Mouse (Mus musculus) adrenal gland, postnatal 25 days (tissue): ENCODE measurements around the gene Fstl4. TPM values are rescaled to one million over a fixed set of nuclear protein-coding genes. Genes with fewer than 3 reads are reported as not detected.

Source experiments
- DNase-seq: peaks from one replicate; pipeline ENCODE4 v3.0.0; 2021; ENCODE audit warnings: mixed read lengths
- long read RNA-seq: library from polyadenylated mRNA; stranded (forward); transcript quantifications from one replicate; pipeline ENCODE4 v2.0.0, GENCODE M21; 2021
- total RNA-seq: library from RNA; stranded (reverse); gene quantifications from 2 replicates; pipeline ENCODE4 v1.2.3, GENCODE M21; 2021

Gene Fstl4
- total RNA-seq, result 0.52 and 0.91 TPM in 2 replicates
- long read RNA-seq, full-length matches to known transcripts, result 3 of 4 reads
- long read RNA-seq, partial matches to known transcripts, result 0 of 4 reads
- long read RNA-seq, other reads (novel, unspliced or antisense), result 1 of 4 reads

DNA sequence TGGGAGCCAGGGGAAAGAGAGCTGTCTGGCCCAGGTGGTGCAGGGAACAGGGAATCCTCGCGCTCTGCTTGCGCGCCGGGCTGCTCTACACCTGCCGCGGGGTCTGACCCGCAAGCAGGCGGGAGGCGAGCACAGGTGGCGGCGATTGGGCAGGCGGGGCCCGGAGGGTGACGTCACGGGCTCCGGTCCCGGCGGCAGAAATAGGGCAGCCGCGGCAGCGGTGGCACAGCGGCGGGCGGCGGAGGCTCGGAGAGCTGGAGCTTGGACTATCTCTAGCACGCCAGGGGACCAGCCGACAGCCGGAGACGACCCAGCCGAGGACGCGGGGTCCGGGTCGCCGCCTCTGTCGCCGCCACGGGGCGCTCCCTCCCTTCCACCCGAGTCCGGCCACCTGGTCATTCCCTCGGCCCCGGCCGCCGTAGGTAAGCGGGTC, at the start of gene Fstl4:
Fstl4 (plus strand) TSS at position 174 of the 433 bp plus-strand sequence.
- peak; percentile 60 for DNase-seq

DNA sequence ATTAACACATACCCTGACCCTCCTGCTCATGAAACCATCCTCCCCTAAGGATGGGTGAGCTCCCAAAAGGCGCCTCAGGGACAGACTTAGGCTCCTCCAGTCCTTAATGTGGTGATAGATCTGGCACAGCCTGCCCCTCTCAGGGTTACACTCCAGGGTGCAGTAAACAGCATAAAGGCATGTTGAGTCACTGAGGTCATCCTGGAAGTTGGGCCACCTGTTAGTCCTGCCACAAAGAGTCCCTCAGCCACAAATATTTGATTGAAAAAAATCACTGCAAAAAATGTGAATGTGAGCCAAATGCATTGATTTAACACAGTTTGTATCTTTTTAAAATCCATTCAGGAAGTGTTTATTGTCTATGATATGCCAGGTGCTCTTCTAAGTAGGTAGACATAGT, 45.9 kb upstream of the Fstl4 start:
- no peak for DNase-seq

DNA sequence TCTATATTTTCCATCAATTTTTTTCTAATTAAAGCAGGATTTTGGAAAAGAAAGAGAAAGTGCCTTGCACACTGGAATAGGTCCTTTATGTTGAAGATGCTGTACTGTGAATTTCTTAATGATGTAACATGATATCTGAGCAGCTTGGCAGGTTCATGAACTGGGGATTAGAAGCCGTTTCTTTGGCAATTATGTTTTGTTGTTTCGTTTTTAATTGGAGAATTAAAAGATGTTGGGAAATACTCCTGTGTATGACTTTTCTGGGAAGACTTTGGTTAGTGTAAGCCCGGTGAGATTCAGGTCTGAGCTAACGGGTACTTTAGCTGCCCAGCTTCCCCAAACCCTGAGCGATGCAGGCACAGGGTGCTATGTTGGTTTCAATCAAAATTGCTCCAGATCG, 43.3 kb upstream of the Fstl4 start:
- DNase-seq, result no peak

DNA sequence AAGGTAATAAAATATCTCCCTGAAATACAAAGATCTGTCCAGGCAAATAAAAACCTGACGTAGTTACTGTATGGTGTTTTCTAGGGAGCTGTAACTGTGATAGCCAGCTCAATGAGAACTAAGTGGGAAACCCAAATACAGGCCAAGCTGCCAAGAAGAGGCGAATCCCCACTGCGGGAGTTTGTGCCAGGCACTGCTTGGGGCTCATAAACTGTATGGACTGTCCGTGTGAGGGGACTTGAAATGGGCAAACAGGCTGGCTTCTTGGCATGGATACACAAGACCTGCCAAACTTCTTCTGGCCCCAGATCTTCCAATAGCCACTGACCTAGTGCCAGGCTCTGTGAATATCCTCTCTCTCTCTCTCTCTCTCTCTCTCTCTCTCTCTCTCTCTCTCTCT, 41.7 kb upstream of the Fstl4 start:
- no peak for DNase-seq

DNA sequence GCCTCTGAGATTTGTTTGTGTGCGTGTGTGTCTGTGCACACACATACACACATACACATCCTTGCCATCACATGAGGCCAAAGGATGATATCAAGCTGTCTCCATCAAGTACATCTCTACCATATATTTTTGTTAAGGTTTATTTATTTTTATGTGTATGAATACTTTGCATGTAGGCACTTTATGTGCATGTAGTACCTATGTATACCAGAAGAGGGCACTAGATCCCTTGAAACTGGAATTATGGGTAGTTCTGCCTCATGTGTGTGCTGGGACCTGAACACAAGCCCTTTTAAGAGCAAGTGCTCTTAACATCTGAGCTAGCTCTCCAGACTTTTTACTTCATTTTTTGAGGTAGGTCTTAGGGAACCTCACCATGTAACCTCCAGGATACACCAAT, 38.4 kb upstream of the Fstl4 start:
- no peak for DNase-seq

DNA sequence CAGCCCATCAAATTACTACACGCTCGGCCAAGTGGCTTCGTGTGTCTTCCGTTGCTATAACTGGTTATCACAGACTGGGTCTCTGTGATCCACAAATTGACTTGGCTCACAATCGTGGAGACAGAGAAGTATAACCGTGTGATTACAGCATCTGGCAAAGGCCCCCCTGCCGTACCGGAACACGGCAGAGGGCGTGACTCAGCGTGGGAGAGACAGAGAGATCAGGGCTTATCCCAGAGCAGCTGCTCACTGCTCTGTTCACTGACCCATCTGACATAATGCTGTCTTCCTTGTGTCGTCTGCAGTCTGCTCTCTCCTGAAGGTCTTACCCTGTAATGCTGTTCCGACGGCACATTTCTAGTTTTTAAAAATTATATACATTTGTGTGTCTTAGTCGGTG, 36.0 kb upstream of the Fstl4 start:
- no peak for DNase-seq

DNA sequence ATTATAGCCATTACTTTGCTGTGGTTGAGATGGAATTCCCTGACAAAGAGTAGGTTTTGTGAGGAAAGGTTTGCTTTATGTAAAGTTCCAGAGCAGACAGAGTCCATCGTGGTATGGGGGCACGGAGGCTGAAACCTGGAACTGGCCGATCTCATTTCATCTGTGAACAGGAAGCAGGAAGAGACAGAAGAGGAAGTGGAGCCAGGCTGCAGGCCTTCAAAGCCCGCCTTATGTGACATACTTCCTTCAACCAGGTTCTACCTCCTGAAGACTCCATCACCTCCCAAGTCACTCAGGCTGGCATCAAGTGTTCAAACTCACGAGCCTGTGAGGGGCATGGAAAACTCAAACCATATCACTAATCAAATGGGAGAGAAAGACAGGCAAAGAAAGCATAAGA, 34.5 kb upstream of the Fstl4 start:
- DNase-seq, result no peak

DNA sequence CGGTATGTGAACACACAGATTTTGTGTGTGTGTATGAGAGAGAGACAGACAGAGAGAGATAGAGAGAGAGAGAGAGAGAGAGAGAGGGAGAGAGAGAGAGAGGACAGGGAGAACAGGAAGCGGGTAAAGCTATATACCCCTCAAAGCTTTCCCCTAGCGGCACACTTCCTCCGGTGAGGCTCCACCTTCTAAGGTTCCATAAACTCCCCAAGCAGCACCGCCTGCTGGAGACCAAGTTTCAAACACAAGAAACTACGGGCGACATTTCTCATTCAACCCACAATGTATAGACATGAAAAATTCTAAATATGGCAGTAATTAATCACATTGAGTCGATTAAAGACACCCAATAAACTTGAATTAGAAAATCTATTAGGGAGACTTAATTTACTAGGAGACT, 32.5 kb upstream of the Fstl4 start:
- no peak for DNase-seq

DNA sequence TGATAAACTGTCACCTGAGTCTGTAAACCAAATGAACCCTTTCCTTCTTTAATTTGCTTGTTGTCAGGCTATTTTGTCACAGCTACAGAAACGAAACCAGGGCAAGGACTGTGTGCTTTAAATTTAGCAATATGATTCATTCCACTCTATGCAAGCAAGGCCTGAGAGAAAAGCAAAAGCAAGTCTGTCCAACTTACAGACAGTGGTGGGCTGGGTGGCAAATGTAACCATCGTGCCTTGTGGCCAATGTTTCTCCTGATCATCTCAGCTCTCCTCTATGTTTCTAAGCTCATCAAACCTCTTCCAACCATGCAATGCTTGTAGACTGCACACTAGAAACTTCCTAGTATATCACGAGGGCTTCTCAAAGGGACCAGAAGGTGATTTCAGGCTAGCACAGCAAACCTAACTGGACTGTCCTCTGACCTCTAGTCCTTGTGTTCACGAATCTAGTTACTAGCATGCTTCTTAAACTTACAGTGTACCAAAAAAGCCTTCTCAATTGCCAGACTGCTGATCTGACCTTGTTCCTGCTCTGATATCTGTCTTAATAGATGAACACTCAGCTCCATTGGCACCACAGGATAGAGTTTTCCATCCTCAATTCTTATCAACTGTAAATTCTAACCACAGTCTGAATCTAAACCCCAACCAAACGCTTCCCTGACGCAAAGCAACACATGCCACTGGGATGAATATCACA, 29.8 kb upstream of the Fstl4 start:
- no peak for DNase-seq

DNA sequence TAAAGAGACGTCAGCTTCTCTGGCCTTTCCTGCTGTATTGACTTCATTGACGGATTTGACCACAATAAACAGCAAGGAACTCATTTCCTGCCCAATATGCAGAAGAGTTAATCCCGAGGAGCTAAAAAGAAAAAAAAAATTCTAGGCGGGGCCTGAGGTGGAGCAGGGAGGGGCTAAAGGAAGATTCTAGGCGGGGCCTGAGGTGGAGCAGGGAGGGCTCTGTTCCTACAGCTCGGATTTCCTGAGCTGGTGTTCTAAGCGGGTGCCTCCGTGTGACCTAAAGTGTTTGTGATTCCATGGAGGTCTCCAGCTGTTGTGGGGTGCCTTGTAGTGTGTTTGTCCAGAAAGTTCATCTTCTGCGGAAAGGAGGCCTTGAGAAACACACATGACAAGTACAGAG, 25.2 kb upstream of the Fstl4 start:
- no peak for DNase-seq

DNA sequence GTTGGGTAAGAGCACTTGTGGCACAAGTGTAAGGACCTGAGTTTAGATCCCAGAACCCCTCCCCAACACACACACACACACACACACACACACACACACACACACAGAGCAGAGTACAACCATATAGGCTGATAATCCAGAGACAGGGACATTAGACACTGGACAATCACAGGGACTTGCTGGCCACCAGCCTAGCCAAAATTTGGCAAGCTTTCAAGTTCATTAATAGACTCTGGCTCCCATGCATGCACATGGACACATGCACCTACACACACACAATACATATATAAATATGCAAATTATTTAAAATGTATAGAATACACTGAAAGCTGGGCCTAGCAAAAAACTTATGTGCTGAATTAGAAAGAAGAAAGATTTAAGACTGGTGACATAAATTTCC, 24.0 kb upstream of the Fstl4 start:
- no peak for DNase-seq

DNA sequence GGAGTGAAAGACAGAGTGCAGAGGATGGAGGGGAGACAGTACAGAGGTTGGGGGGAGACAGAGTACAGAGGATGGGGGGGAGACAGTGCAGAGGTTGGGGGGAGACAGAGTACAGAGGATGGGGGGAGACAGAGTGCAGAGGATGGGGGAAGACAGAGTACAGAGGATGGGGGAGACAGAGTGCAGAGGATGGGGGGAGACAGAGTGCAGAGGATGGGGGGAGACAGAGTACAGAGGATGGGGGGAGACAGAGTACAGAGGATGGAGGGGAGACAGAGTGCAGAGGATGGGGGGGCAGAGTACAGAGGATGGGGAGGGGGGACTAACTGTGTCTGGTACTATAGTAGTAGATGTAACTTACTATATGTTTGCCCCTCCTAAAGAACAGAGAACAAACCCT, 20.5 kb upstream of the Fstl4 start:
- no peak for DNase-seq

DNA sequence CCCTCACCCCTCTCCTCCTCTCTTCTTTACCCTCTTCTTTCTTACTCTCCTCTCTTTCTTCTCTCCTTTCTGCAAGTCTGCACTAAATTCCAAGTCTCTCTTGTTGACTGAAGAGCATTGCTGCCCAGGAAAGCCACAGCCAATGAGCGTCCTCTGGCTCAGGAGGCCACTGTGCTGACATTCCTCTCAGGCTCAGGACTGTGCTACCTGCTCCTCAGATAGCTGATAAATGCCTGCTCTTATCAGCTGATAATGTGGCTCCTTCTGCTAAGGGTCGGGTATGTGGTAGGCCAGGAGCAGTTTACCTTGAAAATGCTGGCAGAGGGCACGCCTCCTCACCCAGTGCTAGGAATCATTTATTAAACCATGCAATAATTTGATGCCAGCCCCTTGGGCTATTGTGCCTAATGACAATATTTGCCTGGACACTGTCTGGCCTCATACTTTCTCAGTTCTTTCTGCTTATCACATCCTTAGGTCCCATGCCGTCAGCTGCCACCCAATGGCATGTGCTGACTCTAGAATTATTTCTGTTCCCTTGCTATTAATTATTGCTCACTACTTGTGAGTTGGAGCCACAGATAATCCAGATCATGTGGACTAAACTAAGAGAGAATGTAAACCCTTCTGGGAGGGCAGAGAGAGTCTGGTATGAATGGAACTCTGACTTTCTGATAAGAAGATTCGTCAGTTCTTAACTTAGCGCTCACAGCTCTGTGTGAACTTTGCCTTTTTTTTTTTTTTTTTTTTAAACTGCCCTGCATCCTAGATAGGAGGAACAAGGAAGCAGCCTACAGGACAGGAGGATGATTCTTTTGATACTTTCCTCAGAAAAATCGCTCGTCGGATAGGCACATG, 19.6 kb upstream of the Fstl4 start:
- no peak for DNase-seq

DNA sequence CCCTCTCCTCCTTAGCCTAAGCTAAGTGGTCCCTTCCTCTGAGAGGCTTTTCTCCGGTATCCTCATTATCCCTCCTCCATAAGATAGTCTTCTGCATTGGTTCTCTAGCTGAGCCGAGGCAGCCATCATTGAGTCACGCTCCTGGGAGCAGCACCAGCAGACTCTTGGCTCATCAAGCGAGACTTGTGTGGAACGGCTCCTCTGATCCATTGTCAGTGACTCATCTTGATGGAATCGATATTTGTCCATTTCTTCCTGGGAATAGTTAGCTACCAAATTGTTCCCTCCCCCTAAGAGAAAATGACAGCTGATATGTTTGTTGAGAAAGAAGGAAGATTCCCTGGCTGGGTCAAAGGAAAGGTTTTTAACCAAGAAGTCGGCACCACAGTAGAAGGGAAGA, 17.2 kb upstream of the Fstl4 start:
- no peak for DNase-seq

DNA sequence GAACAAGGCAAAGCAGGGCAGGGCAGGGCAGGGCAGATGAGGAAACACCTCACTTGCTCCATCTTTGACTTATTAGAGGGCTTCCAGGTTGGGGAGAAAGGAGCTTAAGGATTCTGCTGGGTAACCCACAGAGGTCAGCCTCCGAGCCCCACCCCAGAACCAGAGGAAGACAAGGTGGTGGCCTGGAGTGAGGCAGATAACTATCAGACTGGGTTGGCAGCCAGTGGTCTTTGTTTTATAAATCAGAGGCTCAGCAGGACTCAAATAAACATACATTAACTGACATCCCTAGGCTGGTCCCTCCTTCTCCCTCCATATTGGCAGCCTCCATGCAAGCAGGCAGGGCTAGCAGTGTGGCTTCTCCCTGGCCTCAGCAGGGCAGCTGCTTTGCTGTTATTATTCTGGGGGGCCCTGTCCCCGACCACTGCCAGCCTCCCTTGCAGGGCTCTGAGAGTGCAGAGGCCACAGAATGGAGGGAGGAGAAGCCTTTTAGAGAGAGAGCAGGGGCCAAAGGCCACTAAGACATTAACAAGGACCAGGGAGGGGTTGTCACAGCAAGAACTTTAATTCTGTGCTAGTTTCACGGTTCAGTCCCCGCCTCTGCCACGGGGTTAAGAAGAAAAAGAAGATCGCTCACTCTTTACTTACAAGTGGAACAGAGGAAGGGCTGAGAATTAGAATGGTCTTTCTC, 16.5 kb upstream of the Fstl4 start:
- no peak for DNase-seq

DNA sequence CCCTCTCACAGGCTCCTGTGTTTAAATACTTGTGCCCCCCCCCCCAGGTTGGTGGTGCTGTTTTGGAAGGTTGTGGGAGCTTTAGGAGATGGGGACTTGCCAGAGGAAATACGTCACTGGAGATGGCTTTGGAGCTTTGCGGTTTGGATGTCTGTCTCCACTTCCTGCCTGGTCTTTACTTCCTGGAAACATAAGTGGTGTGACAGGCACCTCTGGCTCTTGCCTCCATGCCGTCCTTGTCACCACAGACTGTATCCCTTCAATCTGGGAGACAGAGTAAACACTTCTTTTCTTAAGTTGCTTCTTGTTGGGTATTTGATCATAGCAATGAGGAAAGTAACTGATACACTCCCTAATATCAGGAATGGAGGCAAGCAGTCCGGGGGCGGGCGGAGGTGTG, 14.4 kb upstream of the Fstl4 start:
- DNase-seq, result no peak

DNA sequence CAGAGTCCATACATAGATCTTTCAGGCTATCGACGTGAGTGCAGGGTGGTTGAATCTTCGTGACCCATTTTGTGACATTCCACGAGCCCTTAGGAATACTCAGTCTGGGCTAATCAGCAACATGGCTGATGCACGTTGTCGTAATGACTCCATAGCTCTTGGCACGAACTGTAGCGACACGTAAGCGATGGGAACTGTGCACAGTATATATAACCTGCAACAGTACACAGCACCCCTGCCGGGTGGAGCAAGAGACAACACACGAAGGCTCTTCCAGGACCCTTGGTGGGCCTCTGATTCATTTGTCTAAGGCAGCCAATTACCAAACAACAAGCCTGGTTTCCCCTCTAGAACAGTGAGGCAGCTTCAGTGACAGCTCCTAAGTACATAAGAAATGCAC, 11.9 kb upstream of the Fstl4 start:
- no peak for DNase-seq

DNA sequence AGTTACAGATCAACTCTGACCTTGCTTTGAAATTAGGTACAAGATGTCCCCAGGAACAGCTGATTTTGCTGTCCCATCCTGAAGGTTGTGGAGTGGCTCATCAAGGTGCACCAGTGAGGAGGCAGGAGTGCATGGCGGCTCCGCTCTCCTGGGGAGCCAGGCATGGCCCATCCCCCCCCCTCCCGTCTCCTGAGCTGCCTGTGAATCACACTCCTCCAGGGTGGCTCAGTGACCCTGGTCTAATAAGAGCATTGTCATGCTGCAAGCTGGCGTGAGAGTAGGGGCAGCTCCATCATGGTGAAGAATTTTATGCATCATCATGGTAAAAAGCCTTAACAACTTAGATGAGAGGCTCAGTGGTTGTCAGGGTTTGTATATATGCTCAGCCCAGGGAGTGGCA, 11.2 kb upstream of the Fstl4 start:
- DNase-seq, result no peak

DNA sequence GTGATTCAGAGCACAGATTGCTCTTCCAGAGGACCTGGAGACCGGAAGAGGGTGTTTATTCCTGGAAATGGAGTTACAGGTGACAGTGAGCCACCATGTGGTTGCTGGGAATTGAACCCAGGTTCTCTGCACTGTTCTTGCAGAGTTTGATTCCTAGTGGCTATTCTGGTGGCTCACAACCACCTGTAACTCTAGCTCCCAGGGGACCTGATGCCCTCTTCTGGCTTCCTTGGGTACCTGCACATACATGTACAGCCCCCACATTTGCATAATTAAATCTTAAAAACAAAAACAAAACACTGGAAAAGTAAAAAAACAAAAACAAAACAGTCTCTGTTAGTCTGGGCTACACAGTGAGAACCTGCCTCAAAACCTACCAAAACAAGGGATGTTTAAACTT, 2.6 kb upstream of the Fstl4 start:
- no peak for DNase-seq

DNA sequence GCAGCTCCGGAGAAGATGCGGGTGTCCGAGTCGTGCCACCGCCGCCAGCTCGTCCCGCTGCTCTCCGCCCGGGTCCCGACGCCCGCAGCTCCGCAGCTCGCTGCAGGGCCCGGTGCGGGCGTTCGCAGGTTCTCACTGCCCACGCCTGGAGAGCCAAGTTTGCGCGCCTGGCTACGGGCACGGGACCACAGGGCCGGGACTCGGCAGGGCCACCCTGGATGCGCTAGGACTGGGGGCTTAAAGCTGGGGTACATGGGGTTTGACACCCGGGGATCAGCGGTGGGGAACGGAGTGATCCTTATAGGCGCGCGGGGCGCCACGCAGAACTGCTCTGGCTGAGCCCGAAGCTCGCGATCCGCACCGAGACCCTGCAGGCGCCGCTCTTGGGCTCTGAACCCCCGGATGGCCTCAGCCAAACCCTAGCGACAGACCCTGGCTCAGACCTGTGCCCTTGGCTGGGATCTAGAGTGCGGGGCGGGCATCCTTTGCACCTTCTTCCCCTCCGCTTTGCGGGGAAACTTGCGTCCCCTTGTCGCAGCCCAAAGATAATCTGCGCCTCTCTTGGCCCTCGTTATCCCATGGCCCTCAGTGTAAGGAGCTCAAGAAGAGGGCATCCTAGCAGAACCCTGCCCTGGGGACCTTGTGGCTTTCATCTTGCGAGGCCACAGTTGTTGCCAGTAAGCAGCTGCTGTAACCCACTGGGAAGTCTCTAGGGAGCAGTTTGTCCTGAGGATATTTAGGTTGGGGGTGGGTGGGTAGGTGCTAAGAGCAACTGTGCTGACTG, 652 bp downstream of the Fstl4 start:
- DNase-seq, result no peak

DNA sequence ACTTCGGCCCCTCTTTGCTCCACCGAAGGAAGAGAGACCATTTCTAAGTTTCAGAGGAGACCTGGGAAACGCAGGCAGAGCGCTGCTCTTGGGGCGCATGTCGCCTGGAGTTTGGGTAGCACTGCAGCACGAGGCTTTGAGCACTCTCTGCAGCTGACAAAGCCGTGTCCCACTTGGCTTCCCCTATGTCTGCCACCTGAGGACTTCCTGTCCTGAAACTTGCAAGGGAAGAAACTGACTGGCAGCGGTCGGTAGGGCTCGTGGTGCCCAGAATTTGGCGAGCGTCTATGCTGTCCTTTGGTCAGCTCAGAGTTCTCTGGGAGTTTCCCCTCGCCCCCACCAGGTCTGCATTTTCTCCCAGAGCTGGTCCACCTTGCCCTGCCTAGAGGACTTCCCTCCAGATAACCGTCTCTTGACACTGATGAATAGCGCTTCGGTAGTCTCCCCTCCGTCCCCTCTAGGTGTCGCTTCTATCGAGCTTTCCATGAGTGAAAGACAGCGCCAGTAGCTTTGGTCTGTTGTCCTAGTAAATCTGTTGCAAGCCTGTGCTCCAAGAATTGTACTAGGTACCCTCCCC, 1.3 kb downstream of the Fstl4 start:
- peak; percentile 37 for DNase-seq

DNA sequence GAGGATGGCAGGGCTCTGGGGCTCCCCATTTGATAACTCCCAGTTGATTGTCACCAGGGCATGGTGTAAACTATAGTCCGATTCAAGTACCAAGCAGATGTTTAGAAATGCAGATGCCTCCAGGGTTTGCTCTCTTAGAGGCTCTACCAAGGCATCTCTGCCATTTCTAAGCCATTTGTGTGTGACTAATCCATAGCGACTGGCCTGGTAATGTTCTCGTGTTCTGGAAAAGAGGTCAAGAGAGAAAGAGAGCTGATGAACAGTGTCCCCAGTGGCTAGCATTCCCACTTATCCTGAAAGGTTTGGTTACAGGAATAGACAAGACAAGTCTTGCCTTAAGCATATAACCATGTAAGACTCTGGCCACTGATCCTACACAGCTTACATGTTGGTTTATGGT, 3.5 kb downstream of the Fstl4 start:
- no peak for DNase-seq
